Mouse (Mus musculus) liver, adult (tissue): Measurements from ENCODE around the gene Kifc3.

ENCODE experiments used
- GATA4 ChIP-seq: IDR thresholded peaks from 2 replicates; pipeline ENCODE4 v1.6.1; 2014; ENCODE audit warnings: mild to moderate bottlenecking, low read length; ENCODE audit not compliant: insufficient replicate concordance

The Kifc3 gene

DNA sequence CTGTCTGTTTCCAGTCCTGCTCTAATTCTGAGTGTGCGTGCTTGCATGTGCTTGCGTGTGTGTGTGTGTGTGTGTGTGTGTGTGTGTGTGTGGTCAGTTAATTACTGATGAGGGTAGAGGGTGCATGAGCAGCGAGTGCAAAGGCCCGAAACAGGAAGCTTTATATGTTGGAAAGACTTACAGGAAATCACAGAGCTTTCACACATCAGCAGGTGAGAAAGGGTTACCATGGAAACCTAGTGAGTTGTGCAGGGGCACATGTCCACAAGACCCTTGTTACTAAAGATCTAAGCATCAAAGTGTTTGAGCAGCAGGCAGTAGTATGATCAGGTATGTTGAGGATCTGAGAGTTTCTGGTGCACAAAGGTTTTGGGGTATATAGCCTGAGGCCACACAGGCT is 118.4 kb downstream of the Kifc3 start:
- TF ChIP-seq GATA4: no peak

- no peak for TF ChIP-seq GATA4
Observed at GRCm38 (mm10) chr8:95081650-95082049, 121.0 kb downstream of the Kifc3 start.

- no peak for TF ChIP-seq GATA4
Observed at GRCm38 (mm10) chr8:95080381-95081341, 122.0 kb downstream of the Kifc3 start, which contains the start of gene Katnb1. TSS of gene Katnb1 (plus strand) at chr8:95081186.

DNA sequence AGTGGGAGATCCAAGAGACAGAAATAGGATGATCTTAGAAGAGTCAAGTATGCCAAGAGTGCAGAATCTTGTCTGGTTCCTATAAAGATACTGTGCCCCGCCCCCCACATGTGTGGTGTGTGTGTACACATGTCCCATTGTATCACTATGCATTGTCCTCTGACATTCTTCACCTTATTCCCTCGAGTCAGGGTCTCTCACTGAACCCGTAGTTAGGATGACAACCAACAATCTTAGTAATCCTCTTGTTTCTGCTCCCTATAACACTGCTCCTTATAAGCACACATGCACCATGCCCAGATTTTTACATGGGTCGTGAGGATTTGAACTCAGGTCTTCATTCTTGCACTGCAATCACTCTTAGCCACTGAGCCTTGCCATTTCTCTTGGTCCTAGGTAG is 123.3 kb downstream of the Kifc3 start:
- TF ChIP-seq GATA4: no peak

GRCm38 (mm10) chr8:95078055-95078454 is 124.6 kb downstream of the Kifc3 start:
- no peak for TF ChIP-seq GATA4

DNA sequence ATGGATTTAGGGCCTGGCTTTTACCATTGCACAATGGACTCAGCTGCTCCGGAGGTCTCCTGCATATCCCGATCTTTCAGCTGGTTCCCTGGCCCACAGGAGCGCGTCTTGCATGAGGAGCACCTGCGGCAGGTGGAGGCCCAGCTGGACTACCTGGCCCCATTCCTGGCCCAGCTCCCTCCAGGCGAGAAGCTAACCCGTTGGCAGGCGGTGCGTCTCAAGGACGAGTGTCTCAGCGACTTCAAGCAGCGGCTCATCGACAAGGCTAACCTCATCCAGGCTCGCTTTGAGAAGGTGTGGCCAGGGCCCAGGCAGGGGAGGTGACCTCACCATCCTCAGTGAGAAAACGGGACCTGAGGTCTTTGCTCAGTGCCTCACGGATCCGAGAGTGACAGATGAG is 126.5 kb downstream of the Kifc3 start:
- no peak for TF ChIP-seq GATA4

GRCm38 (mm10) chr8:95075504-95075903 is 127.1 kb downstream of the Kifc3 start:
- no peak for TF ChIP-seq GATA4

DNA sequence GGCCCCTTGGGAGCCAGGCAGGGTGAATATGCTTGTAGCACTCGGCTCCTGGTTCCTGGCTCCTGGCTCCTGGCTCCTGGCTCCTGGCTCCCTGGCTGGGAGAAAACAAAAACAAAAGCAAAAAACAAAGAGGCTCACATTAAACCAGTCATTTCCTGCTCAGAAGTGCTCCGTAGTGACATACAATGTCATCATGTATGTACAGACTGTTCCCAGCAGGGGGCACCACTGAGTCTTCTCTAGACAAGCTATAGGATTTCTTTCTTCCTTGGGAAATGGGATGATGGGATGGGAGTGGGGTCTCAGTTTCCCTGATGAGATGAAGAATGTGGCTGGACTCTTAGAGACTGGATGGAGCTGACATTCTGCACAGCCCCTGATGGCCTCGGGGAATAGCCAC is 135.0 kb downstream of the Kifc3 start:
- TF ChIP-seq GATA4: no peak

GRCm38 (mm10) chr8:95064531-95064930 is 138.1 kb downstream of the Kifc3 start:
- no peak for TF ChIP-seq GATA4

DNA sequence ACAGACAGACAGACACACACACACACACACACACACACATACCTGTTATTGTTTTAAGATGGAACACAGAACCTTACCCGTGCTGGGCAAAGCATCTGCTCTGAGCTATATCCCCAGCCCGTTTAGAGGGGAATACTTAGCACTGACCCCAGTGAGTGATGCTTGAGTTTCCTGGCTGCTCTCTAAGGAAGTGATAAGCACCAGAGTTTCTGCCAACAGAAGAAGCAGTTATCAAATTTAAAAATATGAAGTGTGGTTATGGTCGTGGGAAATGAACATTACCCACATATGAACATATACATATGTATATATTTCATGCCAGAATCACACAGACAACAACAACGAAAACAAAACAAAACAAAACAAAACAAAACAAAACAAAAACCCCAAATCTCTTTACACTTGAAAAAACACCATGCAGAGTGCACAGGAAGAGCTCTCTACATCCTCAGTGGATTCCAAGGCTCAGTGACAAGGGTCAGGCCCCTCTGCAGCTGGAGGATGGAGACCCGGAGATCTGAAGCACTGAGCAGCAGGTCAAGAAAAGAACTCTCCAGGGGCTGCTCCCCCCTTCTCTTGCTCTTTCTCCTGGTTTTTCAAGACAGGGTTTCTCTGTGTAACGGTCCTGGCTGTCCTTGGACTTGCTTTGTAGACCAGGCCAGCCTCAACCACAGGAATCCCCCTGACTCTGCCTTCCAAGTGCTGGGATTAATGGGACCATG is 142.6 kb downstream of the Kifc3 start:
- no peak for TF ChIP-seq GATA4

DNA sequence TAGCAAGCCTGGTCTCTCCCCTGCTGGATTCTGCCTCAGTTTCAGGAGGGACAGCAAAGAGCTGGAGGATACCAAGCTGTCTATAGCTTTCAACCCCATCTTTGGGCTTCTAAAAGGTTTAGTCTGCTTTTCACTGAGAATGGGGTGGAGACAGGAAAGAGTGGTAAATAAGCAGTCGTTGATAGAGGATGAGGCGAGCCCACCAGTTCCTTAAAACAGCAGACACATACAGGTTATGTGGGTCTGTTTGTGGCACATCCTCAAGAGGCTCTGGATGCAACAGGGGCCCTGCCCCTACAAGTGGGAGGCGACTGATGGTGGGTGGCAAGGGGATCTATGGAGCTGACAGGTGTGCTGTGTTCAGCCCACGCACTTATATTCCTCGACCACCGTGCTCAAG is 144.0 kb downstream of the Kifc3 start:
- TF ChIP-seq GATA4: no peak

GRCm38 (mm10) chr8:95056414-95056813 is 146.2 kb downstream of the Kifc3 start:
- TF ChIP-seq GATA4: no peak

- TF ChIP-seq GATA4: no peak
Observed at GRCm38 (mm10) chr8:95054927-95055510, 147.6 kb downstream of the Kifc3 start, which contains the start of gene Drc7. TSS of gene Drc7 (plus strand) at chr8:95055103.

- TF ChIP-seq GATA4: no peak
Observed at GRCm38 (mm10) chr8:95054438-95054837, 148.2 kb downstream of the Kifc3 start.
